Mouse (Mus musculus): ENCODE data around the gene Zfp385a. TPM values are rescaled to one million over a fixed set of nuclear protein-coding genes. Genes with fewer than 3 reads are reported as not detected.
A peak's percentile ranks its signal among the peaks of the same experiment; 100 is the strongest.

Zfp385a gene
- polyA plus RNA-seq, 1 experiment from 2014 or later, result 9.2 TPM

- H3K27me3 ChIP-seq (replicated peaks), result peaks cover 9% of the 10 kb centered on the region
- no peaks in the 10 kb centered on the region for H3K36me3 ChIP-seq
- no peak overlapping the region for H3K27ac ChIP-seq (ENCODE audit: poor library complexity, severe bottlenecking)
- H3K9ac ChIP-seq, result 0 out of 2 replicates have a peak overlapping the region, but pooled peaks have one; percentile 46
- H3K4me3 ChIP-seq, result no peak overlapping the region
- ATAC-seq (ENCODE audit: insufficient number of reproducible peaks, low FRiP score), result no peak
- 2% methylated on average over 7 of the region's 7 CpGs for WGBS
- H3K4me2 ChIP-seq, result peak overlapping the region; percentile 47
- H3K9me3 ChIP-seq (replicated peaks), result no peaks in the 10 kb centered on the region
- H3K4me1 ChIP-seq (replicated peaks), result peaks cover 50% of the 10 kb centered on the region
Observed at GRCm38 (mm10) chr15:103307125-103307524, 32.8 kb downstream of the Zfp385a start.

- Histone ChIP-seq H3K4me1 (replicated peaks) (peaks cover 61% of the 10 kb centered on the region), H3K9me3 (replicated peaks) (no peaks in the 10 kb centered on the region)
- 38% methylated on average over 8 of the region's 8 CpGs for WGBS
Observed at GRCm38 (mm10) chr15:103305792-103306645, 33.9 kb downstream of the Zfp385a start.

GRCm38 (mm10) chr15:103305070-103305678, 34.7 kb downstream of the Zfp385a start:
- Histone ChIP-seq H3K36me3 (no peaks in the 10 kb centered on the region), H3K9ac (peak overlapping the region; percentile 79), H3K9me3 (replicated peaks) (no peaks in the 10 kb centered on the region), H3K4me2 (peak overlapping the region; percentile 88), H3K4me3 (peak overlapping the region; percentile 59), H3K27me3 (replicated peaks) (peaks cover 9% of the 10 kb centered on the region), H3K4me1 (replicated peaks) (peaks cover 69% of the 10 kb centered on the region), H3K27ac (ENCODE audit: poor library complexity, severe bottlenecking) (peak overlapping the region; percentile 81)
- peak; percentile 92 for ATAC-seq (ENCODE audit: insufficient number of reproducible peaks, low FRiP score)
- WGBS, result under 1% methylated on average over 71 of the region's 71 CpGs

More at GRCm38 (mm10) chr15:103305792-103306645, 33.9 kb downstream of the Zfp385a start:
- Histone ChIP-seq H3K27ac (ENCODE audit: poor library complexity, severe bottlenecking) (peak overlapping the region; percentile 78), H3K27me3 (replicated peaks) (peaks cover 9% of the 10 kb centered on the region), H3K4me2 (peak overlapping the region; percentile 88), H3K9ac (peak overlapping the region; percentile 79), H3K36me3 (no peaks in the 10 kb centered on the region), H3K4me3 (peak overlapping the region; percentile 59)
- no peak for ATAC-seq (ENCODE audit: insufficient number of reproducible peaks, low FRiP score)

GRCm38 (mm10) chr15:103304616-103304969, 35.3 kb downstream of the Zfp385a start:
- H3K4me1 ChIP-seq (replicated peaks), result peaks cover 75% of the 10 kb centered on the region
- peak; percentile 3; the same call in 1 of the 2 replicates for ATAC-seq (ENCODE audit: insufficient number of reproducible peaks, low FRiP score)
- peak overlapping the region; percentile 78 for H3K9ac ChIP-seq
- H3K4me2 ChIP-seq, result peak overlapping the region; percentile 88
- 2% methylated on average over 9 of the region's 9 CpGs for WGBS
- no peaks in the 10 kb centered on the region for H3K9me3 ChIP-seq (replicated peaks)
- no peaks in the 10 kb centered on the region for H3K36me3 ChIP-seq
- peak overlapping the region; percentile 59 for H3K4me3 ChIP-seq
- H3K27ac ChIP-seq (ENCODE audit: poor library complexity, severe bottlenecking), result peak overlapping the region; percentile 81
- H3K27me3 ChIP-seq (replicated peaks), result peaks cover 9% of the 10 kb centered on the region

GRCm38 (mm10) chr15:103303916-103304615, 35.8 kb downstream of the Zfp385a start:
- H3K4me3 ChIP-seq, result peak overlapping the region; percentile 59
- H3K4me1 ChIP-seq (replicated peaks), result peaks cover 79% of the 10 kb centered on the region
- H3K36me3 ChIP-seq, result peaks cover 5% of the 10 kb centered on the region
- H3K4me2 ChIP-seq, result peak overlapping the region; percentile 88
- no peaks in the 10 kb centered on the region for H3K9me3 ChIP-seq (replicated peaks)
- 9% methylated on average over 8 of the region's 8 CpGs for WGBS
- no peak for ATAC-seq (ENCODE audit: insufficient number of reproducible peaks, low FRiP score)
- H3K27ac ChIP-seq (ENCODE audit: poor library complexity, severe bottlenecking), result peak overlapping the region; percentile 81
- peak overlapping the region; percentile 78 for H3K9ac ChIP-seq
- H3K27me3 ChIP-seq (replicated peaks), result peaks cover 4% of the 10 kb centered on the region

GRCm38 (mm10) chr15:103302341-103303021, 37.4 kb downstream of the Zfp385a start:
- Histone ChIP-seq H3K4me3 (no peak overlapping the region), H3K27me3 (replicated peaks) (no peaks in the 10 kb centered on the region), H3K36me3 (peaks cover 20% of the 10 kb centered on the region), H3K4me2 (no peak overlapping the region), H3K9ac (0 out of 2 replicates have a peak overlapping the region, but pooled peaks have one; percentile 28), H3K9me3 (replicated peaks) (no peaks in the 10 kb centered on the region), H3K27ac (ENCODE audit: poor library complexity, severe bottlenecking) (peak overlapping the region; percentile 63), H3K4me1 (replicated peaks) (peaks cover 68% of the 10 kb centered on the region)
- 55% methylated on average over 6 of the region's 6 CpGs for WGBS
- ATAC-seq (ENCODE audit: insufficient number of reproducible peaks, low FRiP score), result no peak

GRCm38 (mm10) chr15:103301547-103302340, 38.1 kb downstream of the Zfp385a start:
- 0 out of 2 replicates have a peak overlapping the region, but pooled peaks have one; percentile 28 for H3K9ac ChIP-seq
- peak overlapping the region; percentile 63 for H3K27ac ChIP-seq (ENCODE audit: poor library complexity, severe bottlenecking)
- no peaks in the 10 kb centered on the region for H3K27me3 ChIP-seq (replicated peaks)
- WGBS, result 27% methylated on average over 5 of the region's 5 CpGs
- H3K36me3 ChIP-seq, result peaks cover 27% of the 10 kb centered on the region
- peaks cover 63% of the 10 kb centered on the region for H3K4me1 ChIP-seq (replicated peaks)
- ATAC-seq (ENCODE audit: insufficient number of reproducible peaks, low FRiP score), result no peak
- no peaks in the 10 kb centered on the region for H3K9me3 ChIP-seq (replicated peaks)
- no peak overlapping the region for H3K4me2 ChIP-seq
- H3K4me3 ChIP-seq, result no peak overlapping the region

- no peak overlapping the region for H3K4me2 ChIP-seq
- no peak overlapping the region for H3K4me3 ChIP-seq
- H3K36me3 ChIP-seq, result peaks cover 34% of the 10 kb centered on the region
- H3K27ac ChIP-seq (ENCODE audit: poor library complexity, severe bottlenecking), result peak overlapping the region; percentile 63
- H3K27me3 ChIP-seq (replicated peaks), result no peaks in the 10 kb centered on the region
- peaks cover 62% of the 10 kb centered on the region for H3K4me1 ChIP-seq (replicated peaks)
- no peak for ATAC-seq (ENCODE audit: insufficient number of reproducible peaks, low FRiP score)
- no peaks in the 10 kb centered on the region for H3K9me3 ChIP-seq (replicated peaks)
- H3K9ac ChIP-seq, result 0 out of 2 replicates have a peak overlapping the region, but pooled peaks have one; percentile 28
- 27% methylated on average over 2 of the region's 2 CpGs for WGBS
Observed at GRCm38 (mm10) chr15:103301046-103301445, 38.8 kb downstream of the Zfp385a start.

- Histone ChIP-seq H3K36me3 (peaks cover 35% of the 10 kb centered on the region), H3K4me3 (peak overlapping the region; percentile 28; the same call in 1 of the 2 replicates), H3K27ac (ENCODE audit: poor library complexity, severe bottlenecking) (peak overlapping the region; percentile 63), H3K4me2 (peak overlapping the region; percentile 64), H3K27me3 (replicated peaks) (no peaks in the 10 kb centered on the region), H3K9me3 (replicated peaks) (no peaks in the 10 kb centered on the region), H3K4me1 (replicated peaks) (peaks cover 64% of the 10 kb centered on the region), H3K9ac (0 out of 2 replicates have a peak overlapping the region, but pooled peaks have one; percentile 55)
- 28% methylated on average over 2 of the region's 2 CpGs for WGBS
- ATAC-seq (ENCODE audit: insufficient number of reproducible peaks, low FRiP score), result no peak
Observed at GRCm38 (mm10) chr15:103300560-103300959, 39.3 kb downstream of the Zfp385a start.

- no peaks in the 10 kb centered on the region for H3K27me3 ChIP-seq (replicated peaks)
- peak overlapping the region; percentile 63; the same call in 1 of the 2 replicates for H3K27ac ChIP-seq (ENCODE audit: poor library complexity, severe bottlenecking)
- WGBS, result 14% methylated on average over 18 of the region's 18 CpGs
- peak overlapping the region; percentile 64 for H3K4me2 ChIP-seq
- peak overlapping the region; percentile 55 for H3K9ac ChIP-seq
- peaks cover 66% of the 10 kb centered on the region for H3K4me1 ChIP-seq (replicated peaks)
- H3K4me3 ChIP-seq, result peak overlapping the region; percentile 28
- ATAC-seq (ENCODE audit: insufficient number of reproducible peaks, low FRiP score), result no peak
- peaks cover 39% of the 10 kb centered on the region for H3K36me3 ChIP-seq
- no peaks in the 10 kb centered on the region for H3K9me3 ChIP-seq (replicated peaks)
Observed at GRCm38 (mm10) chr15:103300067-103300471, 39.8 kb downstream of the Zfp385a start.
